Mouse (Mus musculus) olfactory bulb, adult 2 months (tissue): ENCODE data around the gene Tspan12. TPM values are rescaled to one million over a fixed set of nuclear protein-coding genes. Genes with fewer than 3 reads are reported as not detected.
A peak's percentile ranks its signal among the peaks of the same experiment; 100 is the strongest.

Experiments
- H3K27ac ChIP-seq: fragments of 200-500 bp; 2 replicates; pipeline ENCODE4 v1.5.1; 2012; ENCODE audit warnings: low read depth, low read length; ENCODE audit not compliant: insufficient read depth
- H3K4me1 ChIP-seq: fragments of 200-500 bp; 2 replicates; pipeline ENCODE4 v1.6.1; 2012; ENCODE audit warnings: low read length; ENCODE audit not compliant: control insufficient read depth, insufficient read depth
- H3K4me3 ChIP-seq: fragments of 200-500 bp; 2 replicates; pipeline ENCODE4 v1.5.1; 2012; ENCODE audit warnings: mild to moderate bottlenecking, low read depth, low read length, moderate library complexity; ENCODE audit not compliant: insufficient read depth
- CTCF ChIP-seq: fragments of 200-500 bp; IDR thresholded peaks from 2 replicates; pipeline ENCODE4 v1.5.1; 2012; ENCODE audit warnings: low read depth, mild to moderate bottlenecking, low read length, moderate library complexity; ENCODE audit not compliant: insufficient read depth
- POLR2A ChIP-seq: fragments of 200-500 bp; IDR thresholded peaks from 2 replicates; pipeline ENCODE4 v1.6.1; 2012; ENCODE audit warnings: mild to moderate bottlenecking, low read depth, low read length, moderate library complexity; ENCODE audit not compliant: insufficient read depth
- WGBS: fragments of 180-500 bp; shearing (Covaris S2); methylation state at CpG from one replicate; pipeline ENCODE4 v1.1.7; 2018; 5-methylcytosine and 5-hydroxymethylcytosine counted together
- polyA plus RNA-seq: library from polyadenylated mRNA; stranded (reverse); fragments of >200 nt; gene quantifications from 2 replicates; pipeline ENCODE4 v1.2.4, GENCODE M21; 2012; ENCODE audit warnings: low replicate concordance; ENCODE audit not compliant: missing spikeins, insufficient read depth, insufficient read length

Tspan12 gene
- polyA plus RNA-seq, 1 experiment: not detected

DNA sequence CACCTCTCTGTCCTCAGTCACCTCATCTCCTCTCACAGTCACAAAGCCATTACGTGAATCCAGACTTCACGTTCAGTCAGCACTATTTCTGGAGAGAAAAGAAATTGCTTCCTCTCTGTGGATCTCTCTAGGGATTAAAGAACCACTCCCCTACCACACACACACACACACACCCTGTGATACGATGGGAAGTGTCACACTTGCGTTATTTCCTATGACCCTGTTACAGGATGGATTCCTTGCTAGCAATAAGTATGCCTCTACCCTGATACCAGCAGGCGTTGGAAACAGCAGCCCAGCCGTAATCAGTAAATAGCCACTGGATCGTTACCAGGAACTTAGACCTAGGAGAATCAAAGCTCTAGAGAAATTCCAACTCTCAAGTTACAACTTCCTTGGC is 3.6 kb upstream of the Tspan12 start:
- no peak overlapping the region for H3K27ac ChIP-seq
- H3K4me1 ChIP-seq: peaks cover 6% of the 10 kb centered on the region
- WGBS: 78% methylated on average over 7 of the region's 7 CpGs
- TF ChIP-seq CTCF: no peak
- TF ChIP-seq POLR2A: no peak
- H3K4me3 ChIP-seq: no peak overlapping the region

DNA sequence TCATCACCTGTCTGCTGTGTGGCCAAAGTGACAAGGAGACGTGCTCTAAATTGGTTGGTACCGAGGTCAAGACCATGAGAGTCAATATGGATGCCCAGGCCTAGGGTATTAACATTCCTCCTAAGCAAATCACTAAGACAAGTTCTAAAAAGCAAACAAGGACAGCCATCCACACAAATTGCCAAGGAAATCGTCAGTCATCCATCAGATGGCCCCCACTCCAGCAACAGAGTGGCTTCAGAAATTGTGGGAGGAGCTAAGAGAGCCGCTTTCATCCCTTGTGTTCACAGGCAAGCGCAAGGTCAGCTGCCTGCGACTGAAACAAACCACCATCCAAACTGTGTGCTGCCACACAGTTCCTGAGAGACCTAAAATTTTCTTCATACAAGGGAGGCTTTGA is 1.0 kb upstream of the Tspan12 start:
- TF ChIP-seq CTCF (no peak), POLR2A (no peak)
- H3K4me3 ChIP-seq: no peak overlapping the region
- H3K4me1 ChIP-seq: peaks cover 8% of the 10 kb centered on the region
- WGBS: 82% methylated on average over 6 of the region's 6 CpGs
- H3K27ac ChIP-seq: no peak overlapping the region

DNA sequence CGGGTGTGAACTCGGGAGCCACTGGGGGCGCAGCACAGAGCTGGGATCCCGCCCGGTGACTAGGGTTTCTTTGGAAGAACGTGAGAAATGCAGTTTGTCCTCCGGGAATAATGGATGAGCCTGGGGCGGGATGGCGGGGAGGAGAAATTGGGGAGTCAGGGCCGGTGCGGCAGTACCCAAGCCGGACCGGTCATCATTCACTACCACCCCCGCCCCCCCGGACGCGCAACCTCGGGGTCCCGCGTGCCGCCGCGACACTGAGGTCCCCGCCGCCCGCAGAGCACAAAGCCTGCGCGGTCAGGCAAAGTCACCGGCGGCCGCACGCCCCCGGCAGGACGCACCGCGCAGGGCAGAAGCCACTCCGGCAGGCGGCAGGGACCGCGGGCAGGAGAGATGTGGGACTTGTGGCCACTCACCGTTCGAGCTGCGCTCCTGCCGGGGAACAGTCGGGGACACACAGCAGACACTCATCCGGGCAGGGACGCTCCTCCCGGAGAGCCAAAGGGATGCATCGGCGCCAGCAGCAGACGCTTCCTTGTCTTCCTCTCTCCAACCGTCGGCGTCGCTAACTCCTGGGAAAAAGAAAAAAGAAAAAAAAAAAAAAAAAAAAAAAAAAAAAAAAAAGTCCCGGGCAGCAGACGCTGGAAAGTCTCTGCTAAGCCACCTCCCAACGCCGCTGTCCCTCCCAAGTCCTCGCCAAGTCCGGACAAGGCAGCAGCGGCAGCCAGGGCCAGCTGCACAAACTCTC is 545 bp downstream of the Tspan12 start:
- peaks cover 8% of the 10 kb centered on the region for H3K4me1 ChIP-seq
- H3K27ac ChIP-seq: no peak overlapping the region
- under 1% methylated on average over 62 of the region's 62 CpGs for WGBS
- H3K4me3 ChIP-seq: peak overlapping the region; percentile 68
- TF ChIP-seq CTCF (peak; percentile 54; the same call in 1 of the 2 replicates), POLR2A (no peak)

DNA sequence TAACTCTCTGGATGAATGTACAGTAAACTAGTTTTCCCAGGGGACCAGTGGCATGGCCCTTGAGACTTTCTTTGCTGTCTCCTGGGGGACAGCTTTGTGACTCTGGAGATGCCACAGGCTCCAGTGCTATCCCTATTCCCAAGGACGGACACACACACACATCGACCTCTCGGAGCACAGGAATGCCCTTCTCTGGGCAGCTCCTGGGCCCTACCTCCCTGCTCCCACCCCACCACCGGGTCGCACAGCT is 1.0 kb downstream of the Tspan12 start:
- 0% methylated on average over 5 of the region's 5 CpGs for WGBS
- Histone ChIP-seq H3K4me1 (peaks cover 8% of the 10 kb centered on the region), H3K4me3 (peak overlapping the region; percentile 68), H3K27ac (no peak overlapping the region)
- no peak for TF ChIP-seq CTCF
- no peak for TF ChIP-seq POLR2A

DNA sequence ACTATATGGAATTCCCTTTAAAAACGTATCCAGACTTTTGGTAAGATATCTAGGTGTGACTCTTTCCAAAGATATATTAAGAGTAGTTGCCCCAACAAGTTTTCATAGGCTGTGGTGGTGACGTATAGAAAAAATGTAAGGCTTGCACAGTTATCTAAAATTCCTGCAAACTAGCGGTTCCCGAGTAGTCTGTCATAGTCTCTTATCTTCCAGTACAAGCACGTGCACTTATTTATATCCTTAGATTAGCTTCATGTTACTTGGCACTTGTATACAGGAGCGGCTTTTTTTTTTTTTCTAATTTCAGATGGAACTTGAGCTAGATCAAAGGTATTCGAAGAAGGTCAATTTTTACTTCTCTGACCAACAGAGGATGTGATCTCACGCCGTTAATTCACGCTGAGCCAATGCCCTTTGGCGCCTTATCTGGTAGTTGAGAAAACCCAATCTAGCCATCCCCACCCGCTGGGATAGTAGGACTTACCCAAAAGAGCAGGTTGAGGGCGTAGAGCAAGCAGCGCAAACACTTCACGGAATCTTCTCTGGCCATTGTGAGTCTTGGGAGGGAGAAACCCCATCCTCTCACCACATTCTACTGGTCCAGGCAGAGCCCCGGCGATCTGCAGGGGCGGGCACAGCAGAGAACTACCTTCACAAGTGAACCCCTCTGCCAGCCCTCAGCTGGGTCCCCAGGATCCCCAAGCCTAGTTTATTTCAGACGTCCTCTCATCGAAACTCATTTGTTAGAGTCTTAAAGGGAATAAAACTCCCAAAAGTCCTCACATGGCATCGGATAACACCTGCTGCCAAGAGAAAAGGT is 1.6 kb downstream of the Tspan12 start:
- 40% methylated on average over 21 of the region's 21 CpGs for WGBS
- peaks cover 8% of the 10 kb centered on the region for H3K4me1 ChIP-seq
- TF ChIP-seq CTCF (no peak), POLR2A (no peak)
- H3K27ac ChIP-seq: no peak overlapping the region
- peak overlapping the region; percentile 68; the same call in 1 of the 2 replicates for H3K4me3 ChIP-seq

DNA sequence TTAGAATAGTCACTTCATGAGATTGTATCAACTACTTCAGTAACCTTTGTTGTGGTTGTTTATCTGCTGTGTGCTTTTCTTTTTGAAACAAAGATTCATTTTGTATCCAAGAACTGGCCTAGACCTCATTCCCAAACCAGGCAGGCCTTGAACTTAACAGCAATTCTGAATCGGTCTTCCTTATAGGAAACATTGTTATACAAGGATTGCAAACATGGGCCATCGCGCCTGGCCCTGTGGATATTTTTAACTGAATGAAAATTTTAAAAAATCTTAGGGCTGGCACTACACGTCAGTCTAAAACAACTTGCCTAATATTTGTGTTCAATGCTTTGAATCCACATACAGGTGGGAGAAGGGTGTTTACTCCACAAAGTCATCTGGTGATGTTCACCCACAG is 3.5 kb downstream of the Tspan12 start:
- H3K4me1 ChIP-seq: peaks cover 8% of the 10 kb centered on the region
- WGBS: 92% methylated on average over 4 of the region's 4 CpGs
- H3K4me3 ChIP-seq: no peak overlapping the region
- H3K27ac ChIP-seq: no peak overlapping the region
- no peak for TF ChIP-seq POLR2A
- TF ChIP-seq CTCF: no peak

DNA sequence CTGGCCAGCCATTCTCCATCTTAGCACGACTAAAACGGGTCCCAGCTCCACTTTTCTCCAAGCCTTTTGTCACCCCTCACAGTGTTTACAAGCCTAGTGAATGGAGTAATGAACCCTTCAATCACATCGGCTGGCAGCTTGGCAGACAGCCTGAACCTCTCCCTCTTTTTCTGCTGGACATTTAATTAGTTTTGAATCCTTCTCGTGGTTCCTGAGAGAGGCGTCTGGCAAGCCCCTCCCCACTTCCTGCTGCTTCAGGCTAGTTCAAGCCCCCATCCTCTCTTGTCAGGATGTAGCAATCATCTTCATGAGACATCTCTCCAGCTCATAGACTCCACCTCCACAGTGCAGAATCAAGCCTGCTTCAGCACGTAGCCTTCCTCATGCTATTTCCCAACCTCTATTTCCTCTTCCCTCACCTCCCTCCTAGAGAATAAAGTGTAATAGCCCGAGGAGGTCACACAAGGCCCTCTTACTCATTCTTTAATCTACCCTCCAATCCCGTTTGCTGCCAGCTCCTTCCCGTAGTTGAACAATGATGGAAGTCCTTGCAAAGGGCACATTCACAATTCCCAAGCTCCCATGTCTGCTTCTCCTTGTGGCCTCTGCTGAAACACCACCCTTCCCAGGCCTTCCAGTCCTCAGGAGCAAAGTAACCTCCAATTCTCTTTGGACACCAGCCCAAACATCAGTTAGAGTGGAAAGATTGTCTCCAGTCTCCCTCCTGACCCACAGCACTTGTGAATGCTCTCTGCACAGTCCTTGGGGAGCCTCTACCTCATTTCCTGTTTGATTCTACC is 12.1 kb downstream of the Tspan12 start:
- H3K4me1 ChIP-seq: no peaks in the 10 kb centered on the region
- no peak overlapping the region for H3K4me3 ChIP-seq
- TF ChIP-seq POLR2A: no peak
- no peak for TF ChIP-seq CTCF
- 31% methylated on average over 9 of the region's 9 CpGs for WGBS
- no peak overlapping the region for H3K27ac ChIP-seq

DNA sequence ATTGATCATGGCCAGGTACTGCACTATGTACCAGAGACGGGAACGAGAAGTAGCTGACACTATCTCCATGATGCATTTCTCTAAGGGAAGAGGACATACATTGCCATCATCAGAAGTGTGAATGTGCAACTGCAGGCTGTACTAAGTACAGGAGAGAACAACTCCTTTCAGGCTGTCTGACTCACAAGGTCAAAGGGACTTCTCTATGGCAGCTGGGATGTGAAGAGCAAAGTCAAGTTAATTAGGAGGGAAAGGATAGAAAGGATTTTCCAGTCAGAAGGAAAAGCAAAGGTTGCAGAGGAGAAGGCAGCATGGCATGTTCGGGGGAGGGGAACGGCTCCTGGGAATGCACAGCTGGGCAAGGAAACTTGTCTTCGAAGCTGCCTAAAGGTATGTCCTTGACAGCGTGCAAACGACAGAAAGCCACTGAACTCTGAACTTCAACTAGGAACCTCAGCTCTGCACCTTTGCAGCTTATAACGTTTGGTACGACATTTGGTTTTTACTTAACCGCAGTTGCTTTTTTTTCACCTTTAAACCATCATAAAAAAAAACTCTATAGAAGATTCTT is 13.0 kb downstream of the Tspan12 start:
- 56% methylated on average over 10 of the region's 10 CpGs for WGBS
- Histone ChIP-seq H3K4me1 (no peaks in the 10 kb centered on the region), H3K4me3 (no peak overlapping the region), H3K27ac (no peak overlapping the region)
- no peak for TF ChIP-seq CTCF
- no peak for TF ChIP-seq POLR2A

DNA sequence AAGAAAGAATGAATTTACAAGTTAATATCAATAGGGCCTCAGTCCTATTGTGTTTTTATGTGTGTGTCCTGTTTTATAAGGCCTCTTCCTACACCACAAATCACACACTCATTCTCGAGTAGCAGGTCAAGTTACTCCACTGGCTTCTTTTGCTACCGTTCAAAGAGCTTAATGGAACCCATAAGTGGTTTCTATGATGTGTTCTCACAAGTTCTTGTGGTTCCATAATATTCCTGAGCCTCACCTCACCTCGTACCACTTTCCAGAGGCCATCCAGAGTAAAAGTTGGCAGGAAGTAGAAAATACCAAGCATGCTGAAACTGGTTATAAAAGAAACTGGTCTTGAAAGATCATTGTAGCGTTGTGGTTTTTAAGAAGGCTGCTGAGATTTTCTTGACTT is 18.8 kb downstream of the Tspan12 start:
- Histone ChIP-seq H3K4me3 (no peak overlapping the region), H3K4me1 (no peaks in the 10 kb centered on the region), H3K27ac (no peak overlapping the region)
- WGBS: 94% methylated on average over 4 of the region's 4 CpGs
- TF ChIP-seq CTCF (no peak), POLR2A (no peak)
